Mouse (Mus musculus): ENCODE measurements around the gene Akap6.

Akap6 gene

GRCm38 (mm10) chr12:53191435-53191834, 492.3 kb downstream of the Akap6 start:
- no peak for DNase-seq

- no peak for DNase-seq
Observed at GRCm38 (mm10) chr12:53193664-53194063, 494.5 kb downstream of the Akap6 start.

Data from kidney, postnatal 14 days (tissue).